Mouse (Mus musculus): ENCODE results near the gene Gpr68.

- no peak for TF ChIP-seq CTCF (IDR thresholded peaks at IDR 0.05; ENCODE audit: control insufficient read depth, insufficient read depth, low read length)
- no peak for TF ChIP-seq POLR2A (IDR thresholded peaks at IDR 0.05; ENCODE audit: borderline replicate concordance, control insufficient read depth, low read depth, low read length)
These were observed 68.1 kb downstream of the Gpr68 start for GRCm38 (mm10) chr12:100839926-100840325.

Data from bone marrow, adult 2 months (tissue).